Mouse (Mus musculus) mouse trophoblast stem cell (cell line): ENCODE results near the gene Grb2.

Experiments
- in situ Hi-C, 2 experiments: fragments of 300-500 bp; cut with MseI, MboI; formaldehyde crosslinking; loops; 2 replicates in 1 of 2; 3 replicates in 1 of 2; pipeline ENCODE4 v1.15.1; 2025

The Grb2 gene

DNA sequence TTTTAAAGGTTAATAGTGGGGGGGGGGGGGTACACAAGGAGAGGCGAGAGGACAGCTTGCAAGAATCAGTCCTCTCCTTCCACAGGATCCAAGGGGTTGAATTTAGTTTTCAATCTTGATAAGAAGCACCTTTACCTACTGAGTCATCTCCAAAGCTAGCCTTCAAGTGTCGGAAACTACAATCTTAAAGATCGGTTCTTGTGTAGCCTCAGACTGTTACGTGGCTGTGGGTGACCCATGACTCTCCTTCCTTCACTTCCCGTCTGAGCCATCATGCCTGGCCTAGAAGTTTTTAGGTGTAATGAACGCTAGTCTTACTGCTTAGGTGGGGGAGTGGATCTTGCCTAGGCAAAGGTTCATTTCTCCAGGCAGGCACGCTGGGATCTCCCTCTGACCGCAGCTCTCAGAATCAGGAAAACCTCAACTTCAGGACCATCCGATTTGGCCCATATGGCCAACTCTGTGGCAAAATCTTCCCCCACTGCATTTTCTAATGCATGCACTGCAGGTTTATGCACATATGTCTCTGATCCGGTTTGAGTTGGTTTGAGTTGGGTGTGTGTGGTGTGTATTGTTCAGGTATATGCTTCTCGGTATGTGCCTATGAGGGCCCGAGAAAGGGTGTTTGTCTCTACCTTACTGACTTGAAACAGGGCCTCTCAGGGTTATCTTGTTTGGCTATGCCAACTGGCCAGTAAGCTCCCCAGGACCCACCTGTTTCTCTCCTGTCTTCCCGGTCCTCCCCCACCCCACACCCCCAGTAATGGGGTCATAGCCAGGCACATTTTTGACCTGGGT, 78.5 kb downstream of the Grb2 start:
- in situ Hi-C loops, result loop anchor here in 1 of 2 experiments (10.0 kb wide), 1 partner anchor 85 kb away; no protein-coding TSS in a partner anchor

- in situ Hi-C loops, result no loop called here
Measured at GRCm38 (mm10) chr11:115628465-115629101, 79.8 kb downstream of the Grb2 start.

GRCm38 (mm10) chr11:115627705-115628464, 80.5 kb downstream of the Grb2 start, which contains the start of gene Slc25a19:
Gene Slc25a19 (minus strand): TSS chr11:115628295.
- in situ Hi-C loops, result no loop called here

- in situ Hi-C loops, result no loop called here
Measured at GRCm38 (mm10) chr11:115626824-115627616, 81.4 kb downstream of the Grb2 start.

GRCm38 (mm10) chr11:115625877-115626276, 82.5 kb downstream of the Grb2 start:
- in situ Hi-C loops, result no loop called here

GRCm38 (mm10) chr11:115623487-115624070, 84.8 kb downstream of the Grb2 start:
- in situ Hi-C loops, result no loop called here

- in situ Hi-C loops, result no loop called here
Measured at GRCm38 (mm10) chr11:115619949-115620348, 88.4 kb downstream of the Grb2 start.

DNA sequence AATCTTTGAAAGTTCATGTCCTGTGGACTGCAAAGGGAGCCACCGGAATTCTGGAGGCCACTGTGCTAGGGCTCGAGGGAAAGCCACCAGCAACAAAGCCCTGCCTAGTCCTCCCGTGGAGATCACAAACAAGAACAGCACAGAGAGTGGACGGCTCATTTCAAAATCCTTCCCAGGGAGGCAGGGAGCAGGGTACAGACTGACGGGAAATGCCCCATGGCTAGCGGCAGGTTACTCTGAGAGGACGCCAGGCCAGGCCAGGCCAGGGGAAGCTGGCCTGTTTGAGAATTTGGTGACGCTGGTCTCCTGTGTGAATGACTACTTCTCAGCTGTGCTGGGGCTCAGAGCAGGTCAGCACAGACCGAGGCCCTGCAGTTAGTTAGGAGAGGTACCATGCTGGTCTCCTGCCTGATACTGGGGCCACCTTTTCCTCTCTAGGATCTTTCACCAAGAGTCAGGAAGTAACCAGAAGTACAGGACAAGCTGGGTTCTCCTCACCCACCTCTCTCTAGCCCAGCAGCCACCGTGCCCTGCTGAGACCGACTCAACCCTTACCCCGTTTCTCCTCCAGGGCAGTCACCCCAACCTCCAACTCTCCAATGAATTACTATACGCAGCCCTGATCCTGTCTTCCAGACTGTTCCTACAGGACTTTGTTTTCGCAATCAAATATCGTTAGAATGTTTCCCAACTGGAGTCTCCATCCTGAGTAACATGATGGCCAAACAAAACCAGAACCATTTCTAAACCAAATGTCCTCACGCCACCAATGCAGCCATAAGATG, 89.5 kb downstream of the Grb2 start:
- in situ Hi-C loops, result no loop called here

DNA sequence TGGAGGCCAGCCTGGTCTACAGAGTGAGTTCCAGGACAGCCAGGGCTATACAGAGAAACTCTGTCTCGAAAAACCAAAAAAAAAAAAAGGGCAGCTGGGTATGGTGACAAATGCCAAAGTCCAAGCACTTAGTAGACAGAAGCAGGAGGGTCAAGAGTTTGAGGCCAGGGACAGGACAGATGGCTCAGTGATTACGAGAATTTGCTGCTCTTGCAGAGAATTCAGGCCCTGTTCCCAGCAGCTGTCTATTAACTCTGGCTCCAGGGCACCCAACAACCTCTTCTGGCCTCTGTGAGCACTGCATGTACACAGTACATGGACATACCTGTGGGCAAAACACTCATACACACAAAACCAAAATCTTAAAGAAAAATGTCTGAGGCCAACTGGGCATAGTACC, 90.4 kb downstream of the Grb2 start:
- in situ Hi-C loops, result no loop called here

- in situ Hi-C loops, result no loop called here
Measured at GRCm38 (mm10) chr11:115616893-115617292, 91.5 kb downstream of the Grb2 start.

DNA sequence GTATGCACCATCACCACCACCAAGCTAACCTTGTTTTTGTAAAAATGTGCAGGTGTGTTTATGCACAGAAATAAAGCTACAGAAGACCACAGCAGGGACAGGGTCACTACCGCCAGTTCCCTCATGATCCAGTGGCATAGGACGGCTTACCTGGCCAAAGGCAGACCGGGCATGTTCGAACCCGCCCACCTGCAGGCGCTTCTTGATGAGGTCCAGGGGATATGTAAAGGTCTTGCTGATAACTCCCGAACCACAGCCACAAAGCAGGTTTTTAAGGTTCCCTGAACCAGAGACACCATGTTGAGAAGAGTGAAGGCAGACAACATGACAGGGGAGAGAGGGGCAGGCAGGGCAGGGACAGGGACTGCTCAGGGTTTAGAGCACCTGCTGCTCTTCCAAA, 92.0 kb downstream of the Grb2 start:
- in situ Hi-C loops, result no loop called here

GRCm38 (mm10) chr11:115615875-115616274, 92.5 kb downstream of the Grb2 start:
- in situ Hi-C loops, result no loop called here

DNA sequence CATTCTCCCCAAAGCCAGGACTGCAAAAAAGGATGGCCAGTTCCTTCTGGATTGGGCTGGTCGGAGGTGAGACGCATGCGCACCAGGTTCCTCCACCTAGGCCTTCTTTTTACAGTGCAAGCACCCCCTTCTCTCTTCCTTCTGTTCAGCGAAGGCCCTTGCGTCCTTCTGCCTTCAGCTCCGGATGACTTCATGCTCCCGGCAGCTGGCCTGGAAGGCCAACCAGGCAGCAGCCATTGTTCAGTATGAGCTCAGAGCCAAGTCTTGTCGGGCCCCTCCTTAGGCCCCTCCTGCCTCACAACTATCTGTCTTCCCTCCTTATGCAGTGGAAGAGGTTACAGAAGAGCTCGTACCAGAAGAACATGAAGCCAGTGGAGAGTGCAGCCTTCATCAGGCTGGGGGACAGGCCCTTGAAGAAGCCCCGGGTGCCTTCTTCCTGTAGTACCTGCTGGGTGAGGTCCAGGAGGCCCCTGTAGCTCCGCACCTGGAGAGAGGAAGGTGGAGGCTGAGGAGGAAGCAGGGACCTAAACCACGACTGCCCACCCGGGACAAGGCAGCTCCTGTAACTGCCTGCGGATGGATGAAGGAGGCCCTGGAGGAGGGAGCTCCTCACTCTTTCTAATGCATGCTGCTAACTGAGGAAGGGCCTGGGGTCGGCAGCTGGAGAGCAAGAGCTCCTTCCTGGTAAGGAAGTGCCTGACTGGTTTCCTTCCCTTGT, 93.1 kb downstream of the Grb2 start:
- in situ Hi-C loops, result no loop called here

GRCm38 (mm10) chr11:115614346-115615107, 93.9 kb downstream of the Grb2 start:
- in situ Hi-C loops, result no loop called here

DNA sequence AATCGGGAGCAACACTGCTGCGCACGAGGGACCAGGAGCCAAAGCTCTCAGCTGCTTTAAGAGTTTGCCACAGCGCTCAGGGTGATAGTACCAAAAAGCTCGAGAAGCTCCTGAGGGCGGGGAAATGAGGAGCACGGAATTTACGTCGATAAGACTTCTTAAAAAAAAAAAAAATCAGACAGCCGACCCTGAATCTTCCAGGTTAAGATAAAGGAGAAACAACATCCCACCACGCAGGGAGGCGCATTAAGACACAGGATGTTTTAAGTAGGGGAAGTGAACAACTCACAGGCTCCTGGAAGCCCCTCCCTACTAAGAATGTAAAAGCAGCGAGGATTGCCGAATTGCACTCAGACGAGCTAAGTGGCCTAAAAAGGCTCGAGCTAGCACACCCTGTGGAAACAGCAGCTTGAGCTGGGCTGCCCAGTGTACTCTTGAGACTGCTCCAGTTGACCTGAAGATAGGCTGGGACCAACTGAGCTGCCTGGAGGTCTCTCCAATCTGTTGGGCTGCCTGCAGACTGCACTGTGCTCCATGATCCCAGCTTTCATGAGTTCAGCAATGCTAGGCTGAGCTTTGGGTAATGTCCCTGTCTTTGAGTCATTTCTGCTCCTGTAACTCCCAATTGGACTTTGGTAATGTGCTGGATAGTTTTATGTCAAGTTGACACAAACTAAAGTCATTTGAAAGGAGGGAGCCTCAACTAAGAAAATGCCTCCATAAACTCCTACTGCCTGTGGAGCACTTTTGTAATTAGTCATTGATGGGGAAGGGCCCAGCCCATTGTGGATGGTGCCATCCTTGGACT, 95.1 kb downstream of the Grb2 start:
- in situ Hi-C loops, result no loop called here

- in situ Hi-C loops, result no loop called here
Measured at GRCm38 (mm10) chr11:115612410-115613137, 95.8 kb downstream of the Grb2 start, which contains the start of gene Mif4gd. Gene Mif4gd (minus strand): TSS chr11:115612969.

GRCm38 (mm10) chr11:115612059-115612409, 96.4 kb downstream of the Grb2 start:
- in situ Hi-C loops, result no loop called here
